Mouse (Mus musculus): ENCODE data around the gene Lig3. TPM values are rescaled to one million over a fixed set of nuclear protein-coding genes. Genes with fewer than 3 reads are reported as not detected.
A peak's percentile ranks its signal among the peaks of the same experiment; 100 is the strongest.

Lig3 gene
- polyA plus RNA-seq, 1 experiment from 2014 or later = 34.9 TPM

DNA sequence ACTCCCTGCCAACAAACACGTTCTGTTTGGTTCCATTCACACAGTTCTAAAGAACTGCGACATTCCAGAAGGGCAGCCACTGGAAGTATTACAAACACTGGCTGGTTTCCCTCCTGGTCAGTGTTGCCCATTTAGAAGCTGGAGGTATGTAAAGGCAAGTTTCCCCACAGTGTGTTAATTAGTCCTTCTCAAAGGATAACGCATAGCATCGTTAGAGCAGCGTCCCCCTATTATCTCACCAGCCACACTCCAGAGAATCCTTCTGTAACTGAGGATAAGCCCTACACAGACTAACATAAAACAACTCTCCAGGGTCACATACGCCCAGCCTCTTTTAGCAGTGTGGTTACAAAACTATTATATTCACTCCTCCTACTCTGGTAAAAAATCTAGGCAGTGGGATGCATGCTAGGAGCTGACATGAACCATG lies 66.7 kb downstream of the Lig3 start:
- Histone ChIP-seq H3K27me3 (ENCODE audit: control insufficient read depth, insufficient read depth, low read length) (no peaks in the 10 kb centered on the region), H3K36me3 (ENCODE audit: control insufficient read depth, insufficient read depth, low read length) (no peaks in the 10 kb centered on the region), H3K4me1 (ENCODE audit: control insufficient read depth, insufficient read depth, low read length) (peaks cover 8% of the 10 kb centered on the region; the same call in 1 of the 2 replicates), H3K9ac (replicated peaks; ENCODE audit: low read depth, low read length) (no peak overlapping the region), H3K4me2 (replicated peaks; ENCODE audit: low read depth, low read length) (no peak overlapping the region), H3K9me3 (ENCODE audit: control insufficient read depth, low read depth, low read length) (no peaks in the 10 kb centered on the region), H3K4me3 (ENCODE audit: low read depth, low read length) (no peak overlapping the region), H3K27ac (ENCODE audit: low read length) (no peak overlapping the region)
- WGBS = 66% methylated on average over 6 of the region's 6 CpGs
- peak; percentile 40; the same call in 1 of the 2 replicates for ATAC-seq (ENCODE audit: insufficient number of reproducible peaks, insufficient read depth, low FRiP score, low read depth)

DNA sequence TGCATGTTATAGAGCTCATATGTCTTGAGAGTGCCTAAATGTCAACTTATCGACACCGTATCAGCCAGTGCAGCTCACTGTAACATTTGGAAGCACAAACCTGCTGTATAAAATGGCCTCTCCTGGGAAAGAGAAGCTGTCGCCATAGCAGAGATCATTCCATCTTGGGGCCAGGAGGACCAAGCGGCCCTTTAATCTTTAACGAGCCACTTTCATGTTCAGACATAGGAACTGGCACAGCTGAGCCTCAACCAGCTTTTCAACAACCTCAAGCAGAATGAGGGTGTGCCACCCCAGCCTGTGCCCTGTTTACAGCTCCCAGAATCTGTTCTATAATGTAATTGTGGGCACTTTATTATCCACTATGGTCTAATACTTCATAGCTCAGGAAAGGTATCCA lies 69.4 kb downstream of the Lig3 start:
- Histone ChIP-seq H3K4me3 (ENCODE audit: low read depth, low read length) (no peak overlapping the region), H3K9me3 (ENCODE audit: control insufficient read depth, low read depth, low read length) (no peaks in the 10 kb centered on the region), H3K27me3 (ENCODE audit: control insufficient read depth, insufficient read depth, low read length) (no peaks in the 10 kb centered on the region), H3K4me1 (ENCODE audit: control insufficient read depth, insufficient read depth, low read length) (peaks cover 9% of the 10 kb centered on the region; the same call in 1 of the 2 replicates), H3K36me3 (ENCODE audit: control insufficient read depth, insufficient read depth, low read length) (no peaks in the 10 kb centered on the region), H3K4me2 (replicated peaks; ENCODE audit: low read depth, low read length) (no peak overlapping the region), H3K9ac (replicated peaks; ENCODE audit: low read depth, low read length) (no peak overlapping the region), H3K27ac (ENCODE audit: low read length) (no peak overlapping the region)
- ATAC-seq (ENCODE audit: insufficient number of reproducible peaks, insufficient read depth, low FRiP score, low read depth) = no peak
- WGBS = 79% methylated on average over 5 of the region's 5 CpGs

DNA sequence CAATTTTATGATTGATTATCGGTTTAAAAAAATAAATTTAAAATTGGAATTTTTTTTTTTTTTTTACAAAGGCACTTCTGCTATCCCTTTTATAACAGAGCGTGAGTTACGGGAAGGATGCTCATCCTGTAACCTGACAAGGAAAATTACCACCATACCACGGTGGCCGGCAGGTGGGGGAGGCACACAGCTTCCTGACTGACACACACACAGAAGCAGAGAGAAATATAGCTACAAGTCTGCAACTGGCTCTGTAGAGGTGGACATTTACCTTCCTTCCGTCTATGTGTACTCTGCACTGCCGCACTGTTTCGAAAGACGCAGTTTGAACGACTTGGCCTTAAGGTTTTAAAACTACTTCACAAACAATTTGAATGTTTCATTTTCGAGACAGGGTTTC lies 71.2 kb downstream of the Lig3 start:
- Histone ChIP-seq H3K9me3 (ENCODE audit: control insufficient read depth, low read depth, low read length) (no peaks in the 10 kb centered on the region), H3K4me2 (replicated peaks; ENCODE audit: low read depth, low read length) (no peak overlapping the region), H3K27ac (ENCODE audit: low read length) (no peak overlapping the region), H3K4me3 (ENCODE audit: low read depth, low read length) (no peak overlapping the region), H3K36me3 (ENCODE audit: control insufficient read depth, insufficient read depth, low read length) (no peaks in the 10 kb centered on the region), H3K4me1 (ENCODE audit: control insufficient read depth, insufficient read depth, low read length) (0 out of 2 replicates have a peak, but pooled peaks cover 3% of the 10 kb centered on the region), H3K9ac (replicated peaks; ENCODE audit: low read depth, low read length) (no peak overlapping the region), H3K27me3 (ENCODE audit: control insufficient read depth, insufficient read depth, low read length) (no peaks in the 10 kb centered on the region)
- ATAC-seq (ENCODE audit: insufficient number of reproducible peaks, insufficient read depth, low FRiP score, low read depth) = no peak
- WGBS = 82% methylated on average over 11 of the region's 11 CpGs

DNA sequence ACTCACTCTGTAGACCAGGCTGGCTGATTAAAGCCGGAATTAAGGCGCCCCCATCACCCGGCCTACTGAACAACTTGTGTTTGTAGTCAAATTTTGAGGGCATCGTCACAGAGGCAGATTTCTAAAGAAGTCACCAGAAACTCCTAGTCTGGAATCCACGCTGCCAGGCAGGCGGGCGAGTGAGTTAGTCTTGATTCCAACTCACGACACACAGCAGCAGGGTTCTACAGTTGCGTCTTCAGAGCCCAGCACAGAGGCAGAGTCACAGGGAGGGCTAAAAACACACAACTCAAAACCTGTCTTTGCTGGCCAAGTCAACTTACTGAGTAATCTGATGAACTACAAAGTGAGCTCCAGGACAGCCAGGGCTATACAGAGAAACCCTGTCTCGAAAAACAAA lies 71.6 kb downstream of the Lig3 start:
- Histone ChIP-seq H3K9ac (replicated peaks; ENCODE audit: low read depth, low read length) (no peak overlapping the region), H3K36me3 (ENCODE audit: control insufficient read depth, insufficient read depth, low read length) (no peaks in the 10 kb centered on the region), H3K4me3 (ENCODE audit: low read depth, low read length) (no peak overlapping the region), H3K27ac (ENCODE audit: low read length) (no peak overlapping the region), H3K4me2 (replicated peaks; ENCODE audit: low read depth, low read length) (no peak overlapping the region), H3K9me3 (ENCODE audit: control insufficient read depth, low read depth, low read length) (no peaks in the 10 kb centered on the region), H3K27me3 (ENCODE audit: control insufficient read depth, insufficient read depth, low read length) (no peaks in the 10 kb centered on the region), H3K4me1 (ENCODE audit: control insufficient read depth, insufficient read depth, low read length) (0 out of 2 replicates have a peak, but pooled peaks cover 3% of the 10 kb centered on the region)
- ATAC-seq (ENCODE audit: insufficient number of reproducible peaks, insufficient read depth, low FRiP score, low read depth) = no peak
- 82% methylated on average over 10 of the region's 10 CpGs for WGBS

DNA sequence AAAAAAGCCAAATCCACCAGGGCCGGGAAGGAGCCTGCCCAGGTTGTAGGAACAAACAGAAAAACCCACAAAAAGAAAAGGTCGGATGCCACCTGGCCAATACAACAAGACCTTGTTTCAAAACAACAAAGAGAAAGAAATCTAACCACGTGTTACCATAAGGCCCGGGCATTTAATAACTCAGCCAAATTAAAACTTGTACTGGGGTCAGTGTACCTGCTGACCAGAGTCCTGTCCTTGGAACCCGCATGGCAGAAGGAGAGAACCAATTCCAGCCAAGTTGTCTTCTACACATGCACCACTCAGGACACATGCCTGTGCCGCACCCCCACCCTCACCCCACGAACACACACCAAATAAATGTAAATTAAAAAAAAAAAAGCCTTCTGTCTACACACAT lies 72.0 kb downstream of the Lig3 start:
- H3K4me2 ChIP-seq (replicated peaks; ENCODE audit: low read depth, low read length) = no peak overlapping the region
- 0 out of 2 replicates have a peak, but pooled peaks cover 3% of the 10 kb centered on the region for H3K4me1 ChIP-seq (ENCODE audit: control insufficient read depth, insufficient read depth, low read length)
- no peaks in the 10 kb centered on the region for H3K9me3 ChIP-seq (ENCODE audit: control insufficient read depth, low read depth, low read length)

More for the DNA sequence above, 72.0 kb downstream of the Lig3 start:
- WGBS = 85% methylated on average over 7 of the region's 7 CpGs
- Histone ChIP-seq H3K4me3 (ENCODE audit: low read depth, low read length) (no peak overlapping the region), H3K36me3 (ENCODE audit: control insufficient read depth, insufficient read depth, low read length) (no peaks in the 10 kb centered on the region), H3K27me3 (ENCODE audit: control insufficient read depth, insufficient read depth, low read length) (no peaks in the 10 kb centered on the region), H3K9ac (replicated peaks; ENCODE audit: low read depth, low read length) (no peak overlapping the region), H3K27ac (ENCODE audit: low read length) (no peak overlapping the region)
- no peak for ATAC-seq (ENCODE audit: insufficient number of reproducible peaks, insufficient read depth, low FRiP score, low read depth)

Other genes starting within 250 kb of the Lig3 start
- gene Cct6b, start 16.8 kb upstream of the Lig3 start, polyA plus RNA-seq (2014; fragmentation: Nextera tagmentation; extraction: Ambion mirVana) = 0.22 and 0.56 TPM in 2 replicates
- gene Zfp830, start 16.8 kb upstream of the Lig3 start, polyA plus RNA-seq (2014; fragmentation: Nextera tagmentation; extraction: Ambion mirVana) = 34.2 and 37.8 TPM in 2 replicates
- gene Rffl, start 90.1 kb downstream of the Lig3 start, polyA plus RNA-seq (2014; fragmentation: Nextera tagmentation; extraction: Ambion mirVana) = 17.9 and 19.5 TPM in 2 replicates
- 14.1 and 14.4 TPM in 2 replicates for gene Rad51d, start 109.5 kb downstream of the Lig3 start, polyA plus RNA-seq (2014; fragmentation: Nextera tagmentation; extraction: Ambion mirVana)
- gene Fndc8, start 111.0 kb downstream of the Lig3 start, polyA plus RNA-seq (2014; fragmentation: Nextera tagmentation; extraction: Ambion mirVana) = 0.12 and 0.34 TPM in 2 replicates
- 30.9 and 31.6 TPM in 2 replicates for gene Nle1, start 127.3 kb downstream of the Lig3 start, polyA plus RNA-seq (2014; fragmentation: Nextera tagmentation; extraction: Ambion mirVana)
- gene Unc45b, start 129.4 kb downstream of the Lig3 start, polyA plus RNA-seq (2014; fragmentation: Nextera tagmentation; extraction: Ambion mirVana) = 1.6 and 1.8 TPM in 2 replicates
- gene Slfn5, start 170.2 kb downstream of the Lig3 start, polyA plus RNA-seq (2014; fragmentation: Nextera tagmentation; extraction: Ambion mirVana) = 1.3 and 1.8 TPM in 2 replicates
- 30.6 and 35.9 TPM in 2 replicates for gene Slfn9, start 210.7 kb downstream of the Lig3 start, polyA plus RNA-seq (2014; fragmentation: Nextera tagmentation; extraction: Ambion mirVana)
- gene Slfn8, start 239.7 kb downstream of the Lig3 start, polyA plus RNA-seq (2014; fragmentation: Nextera tagmentation; extraction: Ambion mirVana) = 0.78 and 0.86 TPM in 2 replicates

Data from stomach, embryonic 14.5 days (tissue).